Mouse (Mus musculus): ENCODE data around the gene Gm6217.
"Not testable (repeated sequence)": the region's sequence is repeated elsewhere in the genome, so short reads cannot be mapped to it uniquely, and the experiment has no call there.

The Gm6217 gene

GRCm38 (mm10) chr1:82931326-82931725, at the start of gene Gm6217:
TSS of gene Gm6217 (minus strand) at chr1:82931399.
- DNase-seq (ENCODE audit: low spot score in 2 of 2) = not testable (repeated sequence)

- DNase-seq (ENCODE audit: low spot score in 2 of 2) = no peak
Observed at GRCm38 (mm10) chr1:82977840-82978239, 46.6 kb upstream of the Gm6217 start.

- DNase-seq (ENCODE audit: low spot score in 2 of 2) = no peak
Observed at GRCm38 (mm10) chr1:82975750-82976149, 44.6 kb upstream of the Gm6217 start.

GRCm38 (mm10) chr1:82974342-82974741, 43.1 kb upstream of the Gm6217 start:
- DNase-seq (ENCODE audit: low spot score in 2 of 2) = no peak

GRCm38 (mm10) chr1:82973901-82974300, 42.7 kb upstream of the Gm6217 start:
- DNase-seq (ENCODE audit: low spot score in 2 of 2) = no peak

- no peak for DNase-seq (ENCODE audit: low spot score in 2 of 2)
Observed at GRCm38 (mm10) chr1:82973244-82973643, 42.0 kb upstream of the Gm6217 start.

GRCm38 (mm10) chr1:82972046-82972445, 40.8 kb upstream of the Gm6217 start:
- no peak for DNase-seq (ENCODE audit: low spot score in 2 of 2)

GRCm38 (mm10) chr1:82966413-82966812, 35.2 kb upstream of the Gm6217 start:
- no peak for DNase-seq (ENCODE audit: low spot score in 2 of 2)

GRCm38 (mm10) chr1:82959870-82960385, 28.7 kb upstream of the Gm6217 start, which contains the start of gene Gm47955:
TSS of gene Gm47955 (plus strand) at chr1:82960286.
- no peak for DNase-seq (ENCODE audit: low spot score in 2 of 2)

GRCm38 (mm10) chr1:82955913-82956312, 24.7 kb upstream of the Gm6217 start, which contains the start of gene Gm7544:
TSS of gene Gm7544 (minus strand) at chr1:82956013.
- DNase-seq (ENCODE audit: low spot score in 2 of 2) = not testable (repeated sequence)

- no peak for DNase-seq (ENCODE audit: low spot score in 2 of 2)
Observed at GRCm38 (mm10) chr1:82948601-82949000, 17.4 kb upstream of the Gm6217 start.

- not testable (repeated sequence) for DNase-seq (ENCODE audit: low spot score in 2 of 2)
Observed at GRCm38 (mm10) chr1:82946029-82946428, 14.8 kb upstream of the Gm6217 start.

GRCm38 (mm10) chr1:82943295-82943694, 12.1 kb upstream of the Gm6217 start, which contains the start of gene A030003K21Rik:
TSS of gene A030003K21Rik (minus strand) at chr1:82943388.
- not testable (repeated sequence) for DNase-seq (ENCODE audit: low spot score in 2 of 2)

GRCm38 (mm10) chr1:82942505-82942904, 11.3 kb upstream of the Gm6217 start:
- not testable (repeated sequence) for DNase-seq (ENCODE audit: low spot score in 2 of 2)

- DNase-seq (ENCODE audit: low spot score in 2 of 2) = no peak
Observed at GRCm38 (mm10) chr1:82938666-82939065, 7.5 kb upstream of the Gm6217 start.

GRCm38 (mm10) chr1:82930558-82930957, 641 bp downstream of the Gm6217 start:
- DNase-seq (ENCODE audit: low spot score in 2 of 2) = not testable (repeated sequence)

- no peak for DNase-seq (ENCODE audit: low spot score in 2 of 2)
Observed at GRCm38 (mm10) chr1:82924650-82925049, 6.5 kb downstream of the Gm6217 start, which contains the start of gene A030014E15Rik. TSS of gene A030014E15Rik (plus strand) at chr1:82924917.

- not testable (repeated sequence) for DNase-seq (ENCODE audit: low spot score in 2 of 2)
Observed at GRCm38 (mm10) chr1:82913434-82913833, 17.8 kb downstream of the Gm6217 start.

GRCm38 (mm10) chr1:82913025-82913424, 18.2 kb downstream of the Gm6217 start, which contains the start of gene A030005L19Rik:
TSS of gene A030005L19Rik (plus strand) at chr1:82913325.
- DNase-seq (ENCODE audit: low spot score in 2 of 2) = no peak

- no peak for DNase-seq (ENCODE audit: low spot score in 2 of 2)
Observed at GRCm38 (mm10) chr1:82905886-82906285, 25.3 kb downstream of the Gm6217 start.

GRCm38 (mm10) chr1:82901201-82901600, 30.0 kb downstream of the Gm6217 start:
- DNase-seq (ENCODE audit: low spot score in 2 of 2) = no peak

GRCm38 (mm10) chr1:82900567-82900966, 30.6 kb downstream of the Gm6217 start:
- DNase-seq (ENCODE audit: low spot score in 2 of 2) = no peak

- no peak for DNase-seq (ENCODE audit: low spot score in 2 of 2)
Observed at GRCm38 (mm10) chr1:82893269-82893668, 37.9 kb downstream of the Gm6217 start.

Data from frontal cortex, postnatal 36 days (tissue).